Mouse (Mus musculus): Measurements from ENCODE around the gene Grip1.

Gene Grip1

DNA sequence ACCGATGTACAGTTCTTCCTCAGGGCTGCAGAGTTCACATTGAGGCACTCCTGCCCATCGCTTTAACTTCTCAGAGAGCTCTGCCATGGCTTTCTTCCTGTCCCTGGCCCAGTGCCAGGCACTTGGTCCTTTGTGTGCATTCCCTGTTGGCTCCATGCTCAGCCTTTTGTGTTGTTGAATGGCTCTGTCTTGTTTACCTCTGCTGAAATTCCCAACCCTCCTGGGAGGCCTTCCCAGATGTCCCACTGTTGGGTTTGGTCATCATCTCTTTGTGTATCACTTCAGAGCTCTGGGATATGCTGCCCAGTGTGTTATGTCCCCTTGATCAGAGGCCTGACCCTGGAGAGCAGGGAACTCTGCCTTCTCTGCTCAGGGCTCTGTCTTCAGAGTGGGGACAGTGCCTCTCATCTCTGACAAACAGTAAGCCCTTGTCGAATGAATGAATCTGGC is 230.8 kb downstream of the Grip1 start:
- no peak for DNase-seq

DNA sequence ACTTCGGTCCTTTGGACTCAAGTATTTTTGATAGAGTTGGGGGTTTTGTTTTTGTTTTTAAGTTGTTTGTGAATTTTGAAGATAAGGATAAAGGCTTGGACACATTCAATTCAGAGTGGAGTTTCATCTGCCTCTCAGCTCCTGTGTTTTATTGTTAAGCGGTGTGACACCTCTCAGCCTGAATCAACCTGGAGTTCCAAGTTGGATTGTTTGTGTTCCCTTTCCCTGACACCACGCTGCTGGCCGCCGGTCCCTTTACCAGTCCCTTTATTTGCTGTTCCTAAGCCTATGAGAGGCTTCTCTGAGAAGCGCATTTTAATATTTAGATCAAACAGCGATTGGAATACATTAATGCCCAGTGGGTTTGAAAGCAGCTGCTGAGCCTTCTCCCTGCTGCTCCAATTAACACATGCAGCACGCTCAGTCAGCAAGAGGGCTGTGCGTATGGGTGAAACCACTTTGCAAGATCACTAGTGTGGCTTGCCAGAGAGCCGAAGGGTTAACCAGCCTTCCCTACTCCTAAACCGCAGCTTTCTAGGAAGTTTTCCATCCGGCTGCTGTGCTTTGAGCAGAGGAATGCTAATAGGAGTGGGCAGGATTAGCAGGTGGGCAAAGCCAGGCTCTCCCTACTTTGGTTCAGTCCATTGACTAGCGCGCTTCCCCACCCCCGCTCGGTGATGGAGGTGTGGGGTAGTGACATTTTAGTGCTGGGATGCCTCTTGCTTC is 237.9 kb downstream of the Grip1 start:
- DNase-seq: no peak

DNA sequence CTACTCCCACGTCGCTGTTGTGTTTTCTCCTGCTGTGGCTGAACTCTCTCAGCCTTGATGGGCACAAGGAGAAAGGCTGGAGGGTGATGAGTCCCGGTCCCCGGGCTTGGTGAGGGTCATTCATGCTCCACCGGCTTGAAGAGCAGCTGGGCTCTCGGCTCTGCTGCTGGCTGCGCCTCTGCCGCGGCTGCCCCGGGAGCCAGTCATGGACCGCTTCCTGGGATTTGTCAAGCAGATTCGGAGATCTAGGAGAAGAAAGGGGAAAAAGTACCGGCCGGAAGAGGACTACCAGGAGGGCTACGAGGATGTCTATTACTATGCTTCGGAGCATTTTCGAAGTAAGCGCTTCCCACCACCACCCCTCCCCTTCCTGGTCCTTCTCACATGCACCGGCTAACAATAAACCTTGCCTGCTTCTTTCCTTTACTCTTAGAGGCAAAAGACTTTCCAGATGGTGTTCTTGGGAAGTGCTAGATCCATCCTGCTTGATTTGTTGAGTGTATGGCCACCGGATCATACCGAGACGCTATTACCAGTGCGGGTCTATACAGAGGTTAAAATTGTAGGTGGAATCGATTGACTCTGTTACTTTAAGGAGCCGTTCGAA is 238.8 kb downstream of the Grip1 start:
- no peak for DNase-seq

DNA sequence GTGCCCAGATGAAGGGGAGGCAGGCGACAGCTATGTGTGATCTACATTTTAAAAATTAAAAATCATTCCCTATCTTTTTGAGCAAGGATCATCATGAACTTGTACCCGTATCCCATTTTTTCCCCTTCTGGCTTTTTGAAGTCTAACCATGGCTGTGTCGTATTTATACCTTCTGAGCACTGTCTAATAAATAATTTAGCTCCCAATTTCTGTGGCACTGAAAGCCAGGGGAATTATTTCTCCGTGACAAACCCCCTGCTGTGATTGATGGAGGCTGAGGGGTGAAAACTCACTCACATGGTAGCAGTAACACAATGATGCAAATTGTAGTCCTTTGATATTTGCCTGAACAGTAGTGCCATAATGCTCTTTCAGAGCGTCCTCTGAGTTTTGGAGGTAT is 239.8 kb downstream of the Grip1 start:
- no peak for DNase-seq

DNA sequence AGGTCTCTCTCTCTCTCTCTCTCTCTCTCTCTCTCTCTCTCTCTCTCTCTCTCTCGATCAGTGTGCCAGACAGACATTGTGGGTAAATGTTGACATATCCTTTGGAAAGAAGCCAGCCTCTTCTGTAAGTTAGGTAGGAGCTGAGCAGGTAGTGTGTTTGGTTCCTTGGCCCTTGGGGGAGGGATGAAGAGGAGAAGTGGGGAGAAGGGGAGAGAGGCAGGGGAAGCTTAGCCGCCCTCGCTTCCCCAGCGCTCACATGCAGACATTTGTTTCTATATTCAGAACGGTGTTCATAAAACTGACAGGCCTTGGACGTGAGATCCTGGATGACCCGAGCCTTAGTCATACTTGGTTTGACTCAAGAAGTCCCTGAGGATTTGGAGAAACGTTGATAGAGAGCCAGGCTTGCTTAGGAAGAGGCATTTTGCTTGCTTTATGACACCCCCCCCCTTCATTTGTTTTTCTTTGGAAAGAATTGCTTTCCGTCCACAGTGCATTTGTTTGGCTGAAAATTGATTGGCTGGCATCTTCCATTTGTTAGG is 243.7 kb downstream of the Grip1 start:
- DNase-seq: no peak

DNA sequence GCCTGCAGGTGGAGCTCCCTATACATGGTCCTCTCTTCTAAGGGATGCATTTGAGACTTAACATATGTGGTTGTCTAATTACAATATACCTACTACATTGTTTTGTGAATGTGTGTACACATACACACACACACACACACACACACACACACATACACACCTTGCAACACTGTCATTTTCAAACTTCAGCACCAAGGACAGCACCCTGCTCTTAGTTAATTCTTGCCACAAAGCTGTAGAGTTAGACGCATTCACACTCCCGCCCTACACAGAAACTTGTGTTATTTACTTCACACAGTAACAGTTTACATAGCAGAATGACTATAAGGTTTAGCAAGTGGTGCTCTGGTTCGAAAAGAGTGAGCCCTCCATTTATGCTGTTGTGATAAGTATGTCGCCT is 251.7 kb downstream of the Grip1 start:
- no peak for DNase-seq

DNA sequence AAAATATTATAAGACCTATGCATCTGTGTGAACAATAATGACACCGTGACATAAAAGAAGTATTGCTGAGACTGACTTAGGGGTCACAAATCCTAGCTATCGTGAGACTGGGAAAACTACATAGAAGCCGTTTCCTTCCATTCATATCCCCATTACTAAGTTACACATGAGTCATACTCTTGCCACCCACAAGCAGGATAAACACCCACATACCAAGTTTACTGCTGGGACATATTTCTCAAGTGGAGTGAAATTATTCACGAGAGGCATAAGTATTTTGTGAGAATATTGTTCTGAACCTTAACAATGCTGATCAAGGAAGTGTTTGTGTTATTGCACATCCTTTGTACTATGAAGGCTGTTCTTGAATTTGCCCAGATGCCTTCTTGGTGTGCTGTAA is 252.7 kb downstream of the Grip1 start:
- no peak for DNase-seq

DNA sequence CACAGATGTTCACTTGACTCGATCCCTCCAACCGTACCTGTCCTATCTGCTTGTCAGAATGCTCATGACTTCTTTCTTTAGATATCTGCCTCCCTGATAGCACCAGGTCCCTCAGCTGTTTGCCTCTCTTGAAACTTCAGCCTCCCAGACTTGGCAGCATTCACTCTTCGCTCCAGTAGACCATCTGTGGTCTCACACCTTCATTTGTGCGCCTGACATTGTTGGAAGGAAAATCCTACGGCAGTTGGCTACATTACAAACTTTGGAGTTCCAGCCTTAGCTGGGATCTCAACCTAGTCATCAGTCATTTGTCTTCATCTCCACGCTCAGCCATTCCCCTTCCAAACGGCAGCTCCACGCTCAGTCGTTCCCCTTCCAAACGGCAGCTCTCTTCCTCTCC is 253.4 kb downstream of the Grip1 start:
- no peak for DNase-seq

DNA sequence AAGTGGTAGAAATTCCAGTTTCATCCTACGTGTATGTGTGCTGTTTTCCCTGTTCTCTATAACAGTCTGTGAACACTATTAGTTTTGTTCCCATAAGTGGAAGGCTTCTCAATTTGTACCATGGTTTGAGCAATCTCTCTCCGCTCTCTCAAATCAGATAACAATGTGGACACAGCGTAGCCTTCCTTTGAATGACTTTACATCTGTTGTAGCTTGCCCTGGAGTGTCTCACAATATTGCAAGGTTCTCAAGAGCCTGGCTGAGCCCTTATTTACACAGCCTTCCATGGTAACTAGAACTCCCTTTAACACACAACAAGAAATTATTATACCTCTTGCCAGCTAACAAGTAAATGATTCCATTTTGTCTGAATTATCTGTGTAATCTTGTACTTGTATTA is 268.3 kb downstream of the Grip1 start:
- no peak for DNase-seq

DNA sequence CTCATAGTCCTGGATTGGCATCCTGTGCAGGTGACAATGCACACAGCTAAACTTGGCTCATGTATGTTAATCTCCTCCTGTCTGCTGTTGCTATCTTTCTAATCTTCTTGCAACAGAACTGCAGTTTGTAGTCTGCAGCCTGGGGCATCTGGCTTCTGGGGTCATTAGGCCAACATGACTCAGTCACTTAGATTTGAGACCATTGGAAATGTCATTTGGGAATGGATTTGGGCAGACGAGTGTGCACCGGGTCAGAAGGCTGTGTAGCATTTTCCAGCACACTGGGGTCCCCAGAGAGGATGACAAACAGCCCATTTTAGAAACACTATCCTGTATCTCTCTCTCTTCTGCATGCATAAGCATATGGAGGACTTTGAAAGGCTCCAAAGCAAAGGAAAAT is 268.8 kb downstream of the Grip1 start:
- no peak for DNase-seq

DNA sequence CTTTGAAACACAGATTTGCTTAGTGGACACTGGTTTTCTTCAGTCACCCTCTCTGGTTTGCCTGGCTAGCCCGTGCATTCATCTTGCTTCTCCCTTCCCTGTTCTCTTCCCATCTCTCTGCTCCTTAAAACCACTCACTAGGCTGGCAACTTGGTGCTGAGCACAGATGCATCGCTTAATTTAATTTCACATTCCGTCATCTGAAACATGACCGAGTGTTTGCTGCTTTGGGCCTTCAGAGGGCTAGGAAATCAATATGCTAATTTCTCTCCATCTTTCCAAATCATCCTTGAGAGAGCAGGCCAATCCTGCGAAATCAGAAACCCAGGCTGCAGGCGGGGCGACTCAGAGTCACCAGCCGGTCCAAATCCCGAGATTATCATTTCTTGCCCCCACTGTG is 270.0 kb downstream of the Grip1 start:
- DNase-seq: no peak

DNA sequence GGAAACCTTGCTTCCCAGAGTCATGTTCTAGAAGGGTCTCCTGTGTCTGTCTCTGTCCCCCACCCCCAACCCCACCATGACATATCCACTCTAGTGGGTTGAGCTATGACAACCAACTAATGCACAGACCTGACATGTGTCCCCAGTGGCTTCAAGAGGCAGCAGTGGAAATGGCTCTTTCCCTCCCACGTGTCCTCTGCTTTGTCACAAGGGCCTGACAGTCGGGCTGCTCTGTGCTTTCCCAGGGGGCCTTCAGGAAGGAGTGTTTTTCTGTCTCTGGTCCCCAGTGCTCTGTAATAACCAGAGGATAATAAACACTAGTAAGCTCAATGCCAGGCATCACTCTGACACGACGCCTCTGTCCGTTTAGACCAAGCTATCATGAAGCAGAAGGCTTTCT is 271.7 kb downstream of the Grip1 start:
- DNase-seq: no peak

DNA sequence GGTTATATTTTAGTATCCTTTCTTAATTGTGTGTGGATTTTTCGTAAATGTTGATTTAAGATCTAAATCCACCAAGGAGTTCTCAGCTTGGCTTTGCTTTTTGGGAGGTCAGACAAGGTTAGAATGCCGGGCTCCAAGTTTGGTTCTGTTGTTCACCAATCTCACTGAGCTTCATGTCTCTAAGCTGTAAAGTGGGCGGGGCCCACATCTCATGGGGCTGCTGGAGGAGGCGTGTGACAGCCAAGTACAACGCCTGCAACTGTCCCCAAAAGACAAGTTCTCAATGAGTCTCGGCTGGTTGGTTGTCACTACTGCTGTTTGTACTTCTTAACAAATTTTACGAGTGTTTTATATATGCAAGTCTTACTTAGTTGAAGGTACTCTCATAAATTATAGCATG is 272.3 kb downstream of the Grip1 start:
- no peak for DNase-seq

DNA sequence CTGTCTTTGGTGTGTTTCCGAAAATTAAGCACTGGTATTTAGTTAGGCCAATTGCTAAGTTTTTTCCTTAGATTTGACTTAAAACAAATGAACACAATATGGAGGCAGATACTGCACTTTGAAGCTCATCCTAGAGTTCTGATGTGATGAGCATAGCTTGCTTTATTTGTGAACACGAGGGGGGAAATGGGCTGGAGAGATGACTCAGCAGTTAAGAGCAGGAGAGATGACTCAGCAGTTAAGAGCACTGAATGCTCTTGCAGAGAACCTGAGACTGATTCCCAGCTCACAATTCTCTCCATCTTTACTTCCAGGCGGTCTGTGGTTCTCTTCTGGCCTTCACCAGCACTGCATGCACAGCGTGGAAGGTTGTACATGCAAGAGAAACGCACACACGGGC is 273.3 kb downstream of the Grip1 start:
- DNase-seq: no peak

DNA sequence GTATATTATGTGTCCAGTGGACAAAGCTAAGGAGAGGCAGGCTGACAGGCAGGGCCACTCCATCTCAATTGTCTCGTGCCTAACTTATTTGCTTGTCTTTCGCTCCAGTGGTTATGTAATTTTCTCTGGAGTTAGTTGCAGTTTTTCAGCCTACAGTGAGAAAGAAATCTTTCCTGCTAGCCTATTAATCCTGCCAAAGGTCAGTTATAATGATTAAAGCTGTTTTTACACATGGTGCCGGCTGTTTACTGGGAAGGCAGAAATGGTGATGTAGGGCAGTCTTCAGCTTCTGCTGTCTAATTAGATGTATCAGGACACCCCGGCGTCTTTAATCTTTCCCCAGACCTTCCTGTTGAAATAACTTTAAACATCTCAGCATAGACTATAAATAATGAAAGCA is 276.6 kb downstream of the Grip1 start:
- no peak for DNase-seq

DNA sequence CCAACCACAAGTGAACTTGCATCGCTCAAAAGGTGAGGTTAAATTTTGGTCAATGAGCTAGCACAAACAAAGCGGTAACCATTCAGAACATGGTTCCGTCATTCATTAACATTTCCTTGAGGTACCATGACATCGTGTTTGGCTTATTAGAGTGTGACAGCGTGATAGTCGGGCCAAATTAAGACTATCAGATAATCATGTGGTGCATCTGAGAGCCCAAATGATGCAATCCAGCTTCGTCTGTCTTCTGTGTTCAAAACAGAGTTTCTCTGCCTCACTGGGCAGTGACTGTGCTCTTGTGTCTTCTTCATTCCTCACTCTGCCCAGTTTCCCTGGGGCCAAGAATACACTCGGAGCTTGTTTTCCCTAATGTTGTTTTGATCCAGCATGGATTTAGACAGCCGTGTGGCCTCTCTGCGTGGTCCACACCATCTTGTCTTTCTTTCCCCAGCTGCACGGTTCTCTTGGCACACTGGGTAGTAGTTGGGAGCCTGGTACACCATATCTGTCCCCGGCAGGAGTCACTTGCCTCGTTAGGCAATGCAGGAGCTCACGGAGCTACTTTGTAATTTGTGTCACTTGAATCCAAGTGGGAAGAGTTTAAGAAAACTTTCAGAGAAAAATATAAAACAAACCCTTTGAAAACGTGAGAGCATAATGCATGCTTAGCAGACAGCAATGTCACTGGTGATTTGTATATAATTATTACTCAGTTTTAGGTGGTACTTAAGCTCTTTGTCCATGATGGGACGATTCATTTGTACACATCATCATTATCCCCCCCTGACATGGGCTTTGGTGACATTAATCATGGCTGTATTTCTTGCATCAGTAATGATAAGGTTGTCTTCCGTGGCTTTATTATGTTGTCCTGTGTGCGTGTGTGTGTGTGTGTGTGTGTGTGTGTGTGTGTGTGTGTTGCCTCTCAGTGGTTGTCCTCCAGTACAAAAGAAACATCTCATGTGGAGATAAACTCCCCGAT is 281.7 kb downstream of the Grip1 start:
- DNase-seq: no peak

DNA sequence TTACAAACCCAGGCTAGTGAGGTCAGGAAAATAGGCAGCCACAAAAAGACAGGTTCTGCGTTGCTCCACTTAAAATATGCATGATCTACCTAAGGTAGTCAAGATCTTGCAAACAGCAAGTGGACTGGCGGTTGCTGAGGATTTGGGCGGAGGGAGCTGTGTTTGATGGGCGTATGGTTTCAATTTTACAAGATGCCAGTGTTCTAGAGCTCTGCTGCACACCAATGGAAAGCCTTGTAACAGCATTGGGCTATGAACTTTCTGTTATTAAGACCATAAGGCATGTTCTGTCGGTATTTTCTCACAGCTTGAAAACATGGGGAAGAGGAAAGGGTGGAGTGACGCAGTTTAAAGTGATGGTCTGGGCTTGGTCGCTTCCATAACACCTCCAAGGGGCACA is 285.8 kb downstream of the Grip1 start:
- DNase-seq: no peak

DNA sequence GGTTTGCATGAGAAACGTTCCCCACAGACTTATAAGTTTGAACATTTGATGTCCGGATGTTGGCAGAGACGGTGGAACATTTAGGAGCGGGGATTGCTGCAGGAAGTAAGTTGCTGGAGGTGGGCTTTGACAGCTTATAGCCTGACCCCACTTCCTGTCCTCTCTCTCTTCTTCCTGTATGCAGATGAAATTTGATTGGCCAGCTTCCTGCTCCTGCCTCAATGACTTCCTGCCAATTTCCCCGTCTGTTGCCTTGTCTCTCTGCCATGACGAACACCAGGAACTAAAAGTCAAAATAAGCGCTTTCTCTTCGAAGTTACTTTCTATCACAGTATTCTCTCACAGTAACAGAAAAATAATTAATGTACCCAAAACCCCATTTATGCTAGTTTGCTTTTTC is 289.1 kb downstream of the Grip1 start:
- no peak for DNase-seq

DNA sequence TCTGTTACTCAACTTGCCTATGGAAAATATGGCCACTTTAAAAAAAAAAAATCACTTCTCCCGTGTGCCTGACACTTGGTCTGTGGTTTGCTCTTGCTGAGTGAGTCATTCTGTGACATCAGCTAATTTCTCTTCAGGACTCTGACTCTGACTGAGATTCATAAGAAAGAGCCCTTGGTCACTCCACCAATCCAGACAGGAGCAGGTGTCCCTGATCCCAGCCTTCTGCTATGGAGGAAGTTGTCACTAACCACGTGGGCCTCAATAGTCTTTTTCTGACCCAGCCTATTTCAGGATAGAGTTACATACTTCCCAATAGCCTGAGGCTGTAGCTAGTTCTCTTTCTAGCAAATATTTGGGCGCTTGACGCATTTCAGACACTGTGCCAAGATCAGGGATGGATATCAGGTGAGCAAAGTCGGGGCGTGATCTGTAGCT is 298.8 kb downstream of the Grip1 start:
- no peak for DNase-seq

DNA sequence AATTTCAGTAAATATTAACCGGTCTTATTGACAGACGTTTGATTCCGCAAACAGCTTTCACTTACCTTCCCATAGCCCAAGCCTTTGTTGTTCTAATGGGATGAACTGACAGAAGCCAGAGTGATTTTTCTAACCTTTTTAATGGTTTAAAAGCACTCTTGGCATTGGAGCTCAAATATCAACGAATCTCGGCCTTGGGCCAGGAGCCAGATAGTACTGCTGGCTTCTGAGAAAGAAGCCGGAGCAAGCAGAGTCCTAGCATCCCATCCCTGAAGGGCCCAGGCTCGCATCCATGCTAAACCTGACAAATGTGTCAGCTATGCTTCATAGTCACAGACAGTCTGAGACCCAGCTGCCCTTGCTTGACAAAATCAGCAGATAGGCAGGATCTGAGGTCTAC is 302.6 kb downstream of the Grip1 start:
- no peak for DNase-seq

DNA sequence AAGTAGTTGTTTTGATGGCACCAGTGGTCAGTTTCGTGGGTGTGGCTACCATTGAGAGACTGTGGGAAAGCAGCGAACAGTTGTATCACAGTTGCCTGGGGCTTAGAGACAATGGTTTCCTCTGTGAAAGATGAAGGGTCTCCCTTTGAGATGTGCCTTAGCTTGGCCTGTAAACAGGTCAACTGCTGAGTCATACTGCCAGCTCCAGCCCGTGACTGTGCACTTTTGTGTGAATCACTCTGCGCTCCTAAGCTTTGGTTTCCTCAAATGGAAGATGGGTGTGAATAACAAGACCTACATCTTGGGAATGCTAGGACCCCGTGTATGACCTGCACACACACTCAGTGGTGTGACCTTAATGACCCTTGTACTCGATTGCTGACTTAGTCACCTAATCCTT is 303.6 kb downstream of the Grip1 start:
- no peak for DNase-seq

DNA sequence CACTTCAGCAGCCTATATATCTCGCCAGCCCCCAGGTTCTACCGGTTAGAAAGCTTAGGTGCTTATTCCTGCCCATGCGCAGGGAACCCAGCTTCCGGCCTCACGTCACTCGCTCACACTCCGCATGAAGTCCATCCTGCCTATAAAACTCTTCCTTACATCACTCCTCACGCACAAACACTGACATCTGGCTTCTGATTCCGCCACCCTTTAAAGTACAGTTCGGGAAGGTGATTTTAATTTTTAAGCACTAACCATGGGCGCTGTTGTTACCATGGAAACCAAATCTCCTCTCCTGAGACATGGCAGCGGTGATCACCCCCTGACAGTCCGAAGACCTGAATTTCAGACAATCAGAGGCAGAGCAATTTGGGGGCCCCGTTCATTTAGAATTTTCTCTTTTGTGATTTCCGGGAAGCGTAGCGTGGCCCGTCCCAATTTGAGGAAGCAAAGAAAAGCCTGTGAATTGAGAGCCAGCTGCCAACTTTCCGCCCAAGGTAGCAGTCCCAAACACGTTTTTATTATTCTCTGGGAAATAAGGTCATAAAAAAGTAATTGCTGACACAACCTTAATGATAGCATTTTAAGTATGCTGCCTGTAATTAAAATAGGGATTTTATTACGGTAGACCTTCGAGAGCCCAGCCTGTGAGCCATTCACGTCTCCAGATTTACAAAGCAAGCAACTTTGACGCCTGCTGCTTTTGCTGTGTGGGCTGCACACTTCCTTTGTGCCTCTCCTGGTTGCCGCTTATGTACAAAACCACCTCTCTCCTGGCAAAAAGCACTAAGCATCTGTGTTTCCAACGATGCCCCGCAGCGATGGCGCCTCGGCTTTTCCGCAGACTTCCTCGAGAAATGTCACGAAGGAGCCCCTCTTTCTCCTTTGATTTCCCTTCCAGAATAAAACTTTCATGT is 308.1 kb downstream of the Grip1 start:
- no peak for DNase-seq
